Mouse (Mus musculus): ENCODE measurements around the gene Aptx. TPM values are rescaled to one million over a fixed set of nuclear protein-coding genes. Genes with fewer than 3 reads are reported as not detected.

The Aptx gene
- 10 to 100 TPM; 31.2 to 31.7 TPM for total RNA-seq (2021)
- long read RNA-seq, full-length matches to known transcripts = 17 of 24 reads
- long read RNA-seq, partial matches to known transcripts = 3 of 24 reads
- long read RNA-seq, other reads (novel, unspliced or antisense) = 4 of 24 reads

- DNase-seq (ENCODE audit: low spot score in 2 of 2) = peak; percentile 95 to 97
Observed at GRCm38 (mm10) chr4:40702797-40703709, at the start of gene Aptx. Gene Aptx, minus strand, starts transcription at chr4:40703194.

- no peak for DNase-seq (ENCODE audit: low spot score in 2 of 2)
Observed at GRCm38 (mm10) chr4:40735351-40735750, 32.4 kb upstream of the Aptx start.

- no peak for DNase-seq (ENCODE audit: low spot score in 2 of 2)
Observed at GRCm38 (mm10) chr4:40731262-40731661, 28.3 kb upstream of the Aptx start.

GRCm38 (mm10) chr4:40727247-40727646 is 24.3 kb upstream of the Aptx start:
- DNase-seq (ENCODE audit: low spot score in 2 of 2) = no peak

- DNase-seq (ENCODE audit: low spot score in 2 of 2) = no peak
Observed at GRCm38 (mm10) chr4:40725554-40725953, 22.6 kb upstream of the Aptx start.

- DNase-seq (ENCODE audit: low spot score in 2 of 2) = no peak
Observed at GRCm38 (mm10) chr4:40725141-40725540, 22.1 kb upstream of the Aptx start.

GRCm38 (mm10) chr4:40722687-40723460 is 19.9 kb upstream of the Aptx start:
- DNase-seq (ENCODE audit: low spot score in 2 of 2) = peak; percentile 83 to 91

GRCm38 (mm10) chr4:40722011-40722666 is 19.1 kb upstream of the Aptx start, which contains the start of gene Dnaja1:
Gene Dnaja1, plus strand, starts transcription at chr4:40722150.
- DNase-seq (ENCODE audit: low spot score in 2 of 2) = peak; percentile 98 to 99

GRCm38 (mm10) chr4:40720910-40721309 is 17.9 kb upstream of the Aptx start:
- DNase-seq (ENCODE audit: low spot score in 2 of 2) = no peak

GRCm38 (mm10) chr4:40717141-40717540 is 14.1 kb upstream of the Aptx start:
- DNase-seq (ENCODE audit: low spot score in 2 of 2) = no peak

- no peak for DNase-seq (ENCODE audit: low spot score in 2 of 2)
Observed at GRCm38 (mm10) chr4:40703710-40704275, 799 bp upstream of the Aptx start.

- no peak for DNase-seq (ENCODE audit: low spot score in 2 of 2)
Observed at GRCm38 (mm10) chr4:40701796-40702195, 1.2 kb downstream of the Aptx start.

- no peak for DNase-seq (ENCODE audit: low spot score in 2 of 2)
Observed at GRCm38 (mm10) chr4:40700216-40700615, 2.8 kb downstream of the Aptx start.

GRCm38 (mm10) chr4:40697059-40697458 is 5.9 kb downstream of the Aptx start:
- no peak for DNase-seq (ENCODE audit: low spot score in 2 of 2)

GRCm38 (mm10) chr4:40691100-40691499 is 11.9 kb downstream of the Aptx start:
- no peak for DNase-seq (ENCODE audit: low spot score in 2 of 2)

GRCm38 (mm10) chr4:40683306-40683705 is 19.7 kb downstream of the Aptx start:
- no peak for DNase-seq (ENCODE audit: low spot score in 2 of 2)

- DNase-seq (ENCODE audit: low spot score in 2 of 2) = no peak
Observed at GRCm38 (mm10) chr4:40682359-40682758, 20.6 kb downstream of the Aptx start.

GRCm38 (mm10) chr4:40681908-40682307 is 21.1 kb downstream of the Aptx start:
- DNase-seq (ENCODE audit: low spot score in 2 of 2) = peak; percentile 75 to 81

GRCm38 (mm10) chr4:40680250-40680860 is 22.6 kb downstream of the Aptx start:
- no peak for DNase-seq (ENCODE audit: low spot score in 2 of 2)

- DNase-seq (ENCODE audit: low spot score in 2 of 2) = peak; percentile 29 to 54
Observed at GRCm38 (mm10) chr4:40677132-40677531, 25.9 kb downstream of the Aptx start.

All from layer of hippocampus, postnatal 10 days (tissue).